Mouse (Mus musculus): ENCODE measurements around the gene Cnih3. TPM values are rescaled to one million over a fixed set of nuclear protein-coding genes. Genes with fewer than 3 reads are reported as not detected.

Cnih3 gene
- polyA plus RNA-seq, 1 experiment from 2014 or later, result 0.17 TPM

GRCm38 (mm10) chr1:181447576-181447975 is 95.1 kb downstream of the Cnih3 start:
- Histone ChIP-seq H3K4me2 (ENCODE audit: low read depth, low read length) (no peak overlapping the region), H3K27me3 (ENCODE audit: control insufficient read depth, insufficient read depth, low read length) (no peaks in the 10 kb centered on the region), H3K9ac (ENCODE audit: low read length) (no peak overlapping the region), H3K4me1 (ENCODE audit: control insufficient read depth, insufficient read depth, low read length) (0 out of 2 replicates have a peak, but pooled peaks cover 2% of the 10 kb centered on the region), H3K4me3 (replicated peaks; ENCODE audit: low read length) (no peak overlapping the region), H3K36me3 (ENCODE audit: control insufficient read depth, insufficient read depth, low read length) (no peaks in the 10 kb centered on the region), H3K27ac (ENCODE audit: low read length) (no peak overlapping the region), H3K9me3 (replicated peaks; ENCODE audit: control insufficient read depth, low read length) (no peaks in the 10 kb centered on the region)
- ATAC-seq (ENCODE audit: insufficient read depth, low FRiP score), result no peak
- WGBS, result 73% methylated on average over 4 of the region's 4 CpGs

GRCm38 (mm10) chr1:181448041-181448440 is 95.6 kb downstream of the Cnih3 start:
- H3K36me3 ChIP-seq (ENCODE audit: control insufficient read depth, insufficient read depth, low read length), result no peaks in the 10 kb centered on the region
- no peak overlapping the region for H3K4me3 ChIP-seq (replicated peaks; ENCODE audit: low read length)
- H3K27ac ChIP-seq (ENCODE audit: low read length), result no peak overlapping the region
- H3K4me1 ChIP-seq (ENCODE audit: control insufficient read depth, insufficient read depth, low read length), result 0 out of 2 replicates have a peak, but pooled peaks cover 2% of the 10 kb centered on the region
- no peak overlapping the region for H3K9ac ChIP-seq (ENCODE audit: low read length)
- WGBS, result 88% methylated on average over 7 of the region's 7 CpGs
- H3K27me3 ChIP-seq (ENCODE audit: control insufficient read depth, insufficient read depth, low read length), result no peaks in the 10 kb centered on the region
- no peak overlapping the region for H3K4me2 ChIP-seq (ENCODE audit: low read depth, low read length)
- H3K9me3 ChIP-seq (replicated peaks; ENCODE audit: control insufficient read depth, low read length), result no peaks in the 10 kb centered on the region
- ATAC-seq (ENCODE audit: insufficient read depth, low FRiP score), result no peak

- Histone ChIP-seq H3K9ac (ENCODE audit: low read length) (no peak overlapping the region), H3K4me1 (ENCODE audit: control insufficient read depth, insufficient read depth, low read length) (no peaks in the 10 kb centered on the region), H3K27ac (ENCODE audit: low read length) (no peak overlapping the region), H3K4me3 (replicated peaks; ENCODE audit: low read length) (no peak overlapping the region), H3K36me3 (ENCODE audit: control insufficient read depth, insufficient read depth, low read length) (no peaks in the 10 kb centered on the region), H3K9me3 (replicated peaks; ENCODE audit: control insufficient read depth, low read length) (no peaks in the 10 kb centered on the region), H3K4me2 (ENCODE audit: low read depth, low read length) (no peak overlapping the region), H3K27me3 (ENCODE audit: control insufficient read depth, insufficient read depth, low read length) (no peaks in the 10 kb centered on the region)
- no peak for ATAC-seq (ENCODE audit: insufficient read depth, low FRiP score)
- 79% methylated on average over 6 of the region's 6 CpGs for WGBS
These were observed 100.7 kb downstream of the Cnih3 start for GRCm38 (mm10) chr1:181453106-181453505.

- no peak overlapping the region for H3K9ac ChIP-seq (ENCODE audit: low read length)
- H3K9me3 ChIP-seq (replicated peaks; ENCODE audit: control insufficient read depth, low read length), result no peaks in the 10 kb centered on the region
- H3K4me3 ChIP-seq (replicated peaks; ENCODE audit: low read length), result no peak overlapping the region
- H3K27ac ChIP-seq (ENCODE audit: low read length), result no peak overlapping the region
- H3K36me3 ChIP-seq (ENCODE audit: control insufficient read depth, insufficient read depth, low read length), result no peaks in the 10 kb centered on the region
- ATAC-seq (ENCODE audit: insufficient read depth, low FRiP score), result no peak
- 76% methylated on average over 7 of the region's 7 CpGs for WGBS
- H3K27me3 ChIP-seq (ENCODE audit: control insufficient read depth, insufficient read depth, low read length), result no peaks in the 10 kb centered on the region
- H3K4me2 ChIP-seq (ENCODE audit: low read depth, low read length), result no peak overlapping the region
- no peaks in the 10 kb centered on the region for H3K4me1 ChIP-seq (ENCODE audit: control insufficient read depth, insufficient read depth, low read length)
These were observed 104.5 kb downstream of the Cnih3 start for GRCm38 (mm10) chr1:181456911-181457310.

- no peaks in the 10 kb centered on the region for H3K36me3 ChIP-seq (ENCODE audit: control insufficient read depth, insufficient read depth, low read length)
- WGBS, result 79% methylated on average over 7 of the region's 7 CpGs
- ATAC-seq (ENCODE audit: insufficient read depth, low FRiP score), result no peak
These were observed 107.1 kb downstream of the Cnih3 start for GRCm38 (mm10) chr1:181459431-181460105.

GRCm38 (mm10) chr1:181460283-181460682 is 107.9 kb downstream of the Cnih3 start:
- Histone ChIP-seq H3K9me3 (replicated peaks; ENCODE audit: control insufficient read depth, low read length) (no peaks in the 10 kb centered on the region), H3K4me2 (ENCODE audit: low read depth, low read length) (no peak overlapping the region)

More at GRCm38 (mm10) chr1:181459431-181460105, 107.1 kb downstream of the Cnih3 start:
- H3K27ac ChIP-seq (ENCODE audit: low read length), result no peak overlapping the region
- H3K9ac ChIP-seq (ENCODE audit: low read length), result no peak overlapping the region
- no peak overlapping the region for H3K4me3 ChIP-seq (replicated peaks; ENCODE audit: low read length)
- no peaks in the 10 kb centered on the region for H3K4me1 ChIP-seq (ENCODE audit: control insufficient read depth, insufficient read depth, low read length)
- H3K9me3 ChIP-seq (replicated peaks; ENCODE audit: control insufficient read depth, low read length), result no peaks in the 10 kb centered on the region
- H3K27me3 ChIP-seq (ENCODE audit: control insufficient read depth, insufficient read depth, low read length), result no peaks in the 10 kb centered on the region
- H3K4me2 ChIP-seq (ENCODE audit: low read depth, low read length), result no peak overlapping the region

GRCm38 (mm10) chr1:181461484-181461883 is 109.1 kb downstream of the Cnih3 start:
- H3K27me3 ChIP-seq (ENCODE audit: control insufficient read depth, insufficient read depth, low read length), result no peaks in the 10 kb centered on the region
- H3K4me2 ChIP-seq (ENCODE audit: low read depth, low read length), result no peak overlapping the region
- no peak for ATAC-seq (ENCODE audit: insufficient read depth, low FRiP score)
- no peak overlapping the region for H3K9ac ChIP-seq (ENCODE audit: low read length)
- H3K27ac ChIP-seq (ENCODE audit: low read length), result no peak overlapping the region
- H3K4me1 ChIP-seq (ENCODE audit: control insufficient read depth, insufficient read depth, low read length), result no peaks in the 10 kb centered on the region
- H3K36me3 ChIP-seq (ENCODE audit: control insufficient read depth, insufficient read depth, low read length), result no peaks in the 10 kb centered on the region
- no peak overlapping the region for H3K4me3 ChIP-seq (replicated peaks; ENCODE audit: low read length)
- 54% methylated on average over 8 of the region's 8 CpGs for WGBS
- no peaks in the 10 kb centered on the region for H3K9me3 ChIP-seq (replicated peaks; ENCODE audit: control insufficient read depth, low read length)

More at GRCm38 (mm10) chr1:181460283-181460682, 107.9 kb downstream of the Cnih3 start:
- no peak for ATAC-seq (ENCODE audit: insufficient read depth, low FRiP score)
- WGBS, result 84% methylated on average over 2 of the region's 2 CpGs
- Histone ChIP-seq H3K9ac (ENCODE audit: low read length) (no peak overlapping the region), H3K4me3 (replicated peaks; ENCODE audit: low read length) (no peak overlapping the region), H3K36me3 (ENCODE audit: control insufficient read depth, insufficient read depth, low read length) (no peaks in the 10 kb centered on the region), H3K27ac (ENCODE audit: low read length) (no peak overlapping the region), H3K27me3 (ENCODE audit: control insufficient read depth, insufficient read depth, low read length) (no peaks in the 10 kb centered on the region), H3K4me1 (ENCODE audit: control insufficient read depth, insufficient read depth, low read length) (no peaks in the 10 kb centered on the region)

GRCm38 (mm10) chr1:181462051-181462905 is 109.8 kb downstream of the Cnih3 start:
- H3K36me3 ChIP-seq (ENCODE audit: control insufficient read depth, insufficient read depth, low read length), result no peaks in the 10 kb centered on the region
- ATAC-seq (ENCODE audit: insufficient read depth, low FRiP score), result no peak
- H3K4me2 ChIP-seq (ENCODE audit: low read depth, low read length), result no peak overlapping the region
- H3K27ac ChIP-seq (ENCODE audit: low read length), result no peak overlapping the region
- no peaks in the 10 kb centered on the region for H3K27me3 ChIP-seq (ENCODE audit: control insufficient read depth, insufficient read depth, low read length)
- H3K9ac ChIP-seq (ENCODE audit: low read length), result no peak overlapping the region
- H3K9me3 ChIP-seq (replicated peaks; ENCODE audit: control insufficient read depth, low read length), result no peaks in the 10 kb centered on the region
- 48% methylated on average over 8 of the region's 8 CpGs for WGBS
- H3K4me1 ChIP-seq (ENCODE audit: control insufficient read depth, insufficient read depth, low read length), result peaks cover 4% of the 10 kb centered on the region
- H3K4me3 ChIP-seq (replicated peaks; ENCODE audit: low read length), result no peak overlapping the region

- H3K4me2 ChIP-seq (ENCODE audit: low read depth, low read length), result no peak overlapping the region
- WGBS, result 70% methylated on average over 6 of the region's 6 CpGs
- no peak for ATAC-seq (ENCODE audit: insufficient read depth, low FRiP score)
- no peaks in the 10 kb centered on the region for H3K27me3 ChIP-seq (ENCODE audit: control insufficient read depth, insufficient read depth, low read length)
- no peaks in the 10 kb centered on the region for H3K9me3 ChIP-seq (replicated peaks; ENCODE audit: control insufficient read depth, low read length)
- H3K27ac ChIP-seq (ENCODE audit: low read length), result no peak overlapping the region
- H3K9ac ChIP-seq (ENCODE audit: low read length), result no peak overlapping the region
- H3K36me3 ChIP-seq (ENCODE audit: control insufficient read depth, insufficient read depth, low read length), result no peaks in the 10 kb centered on the region
- peaks cover 4% of the 10 kb centered on the region for H3K4me1 ChIP-seq (ENCODE audit: control insufficient read depth, insufficient read depth, low read length)
- no peak overlapping the region for H3K4me3 ChIP-seq (replicated peaks; ENCODE audit: low read length)
These were observed 110.4 kb downstream of the Cnih3 start for GRCm38 (mm10) chr1:181462906-181463179.

Measured in stomach, embryonic 16.5 days (tissue).